Mouse (Mus musculus): Measurements from ENCODE around the gene Hrk.

DNA sequence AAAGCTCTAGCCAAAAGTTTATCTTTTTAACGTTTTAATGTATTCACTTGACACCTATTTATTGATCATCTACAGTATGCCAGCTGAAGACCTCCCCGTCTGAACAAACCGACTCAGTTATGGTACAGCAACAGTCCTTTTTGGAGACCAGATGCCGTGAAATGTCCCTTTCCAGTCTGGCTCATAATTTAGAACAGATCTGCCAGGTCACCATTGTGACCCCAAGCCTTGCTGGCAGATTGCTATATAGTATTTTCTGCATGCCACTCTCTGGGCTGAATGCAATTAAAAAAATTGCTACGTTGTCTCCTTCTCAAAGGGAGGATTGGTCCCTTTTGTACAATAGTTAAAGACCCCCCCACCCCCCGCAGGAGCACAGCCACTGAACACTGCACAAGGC lies 23.9 kb downstream of the Hrk start:
- no peak for TF ChIP-seq USF1 (IDR thresholded peaks at IDR 0.05; ENCODE audit: low read depth, low read length)
- no peak for TF ChIP-seq POLR2A (IDR thresholded peaks at IDR 0.05; ENCODE audit: low read depth, low read length)
